Mouse (Mus musculus) cerebellum, postnatal 36 days (tissue): ENCODE data around the gene Traf3ip3.

Source experiments
- DNase-seq, 2 experiments: peaks; one replicate each; pipeline ENCODE4 v3.0.0; 2021 to 2022; ENCODE audit warnings: mixed read lengths in 2 of 2

Traf3ip3 gene

GRCm38 (mm10) chr1:193205431-193205830, 3.9 kb upstream of the Traf3ip3 start:
- no peak for DNase-seq

GRCm38 (mm10) chr1:193203821-193204220, 2.3 kb upstream of the Traf3ip3 start:
- DNase-seq, result no peak

- no peak for DNase-seq
Observed at GRCm38 (mm10) chr1:193200640-193201382, 692 bp downstream of the Traf3ip3 start.

- no peak for DNase-seq
Observed at GRCm38 (mm10) chr1:193198312-193198711, 3.2 kb downstream of the Traf3ip3 start.

- no peak for DNase-seq
Observed at GRCm38 (mm10) chr1:193197494-193198205, 3.9 kb downstream of the Traf3ip3 start.

GRCm38 (mm10) chr1:193195169-193195810, 6.2 kb downstream of the Traf3ip3 start:
- DNase-seq, result no peak

GRCm38 (mm10) chr1:193194416-193195140, 6.9 kb downstream of the Traf3ip3 start:
- peak; percentile 72 to 73 for DNase-seq

- no peak for DNase-seq
Observed at GRCm38 (mm10) chr1:193191675-193192283, 9.7 kb downstream of the Traf3ip3 start.

GRCm38 (mm10) chr1:193189771-193190170, 11.7 kb downstream of the Traf3ip3 start:
- no peak for DNase-seq

GRCm38 (mm10) chr1:193189151-193189621, 12.3 kb downstream of the Traf3ip3 start:
- DNase-seq, result no peak

GRCm38 (mm10) chr1:193188257-193188656, 13.2 kb downstream of the Traf3ip3 start:
- no peak for DNase-seq

GRCm38 (mm10) chr1:193181104-193181503, 20.4 kb downstream of the Traf3ip3 start:
- DNase-seq, result no peak

- no peak for DNase-seq
Observed at GRCm38 (mm10) chr1:193174143-193174733, 27.3 kb downstream of the Traf3ip3 start.

GRCm38 (mm10) chr1:193173810-193174129, 27.7 kb downstream of the Traf3ip3 start:
- no peak for DNase-seq

- DNase-seq, result peak; percentile 94 to 95
Observed at GRCm38 (mm10) chr1:193172991-193173809, 28.3 kb downstream of the Traf3ip3 start.

- no peak for DNase-seq
Observed at GRCm38 (mm10) chr1:193169856-193170255, 31.6 kb downstream of the Traf3ip3 start.

- no peak for DNase-seq
Observed at GRCm38 (mm10) chr1:193169228-193169627, 32.3 kb downstream of the Traf3ip3 start.

GRCm38 (mm10) chr1:193167746-193168145, 33.8 kb downstream of the Traf3ip3 start, which contains the start of gene A130010J15Rik:
Gene A130010J15Rik, plus strand, starts transcription at chr1:193168046.
- no peak for DNase-seq

- DNase-seq, result no peak
Observed at GRCm38 (mm10) chr1:193160317-193161032, 41.0 kb downstream of the Traf3ip3 start.

GRCm38 (mm10) chr1:193159613-193160012, 41.9 kb downstream of the Traf3ip3 start:
- DNase-seq, result no peak
